Mouse (Mus musculus): ENCODE results near the gene Ankrd54. TPM values are rescaled to one million over a fixed set of nuclear protein-coding genes. Genes with fewer than 3 reads are reported as not detected.

The Ankrd54 gene
- polyA plus RNA-seq, 2 experiments, result 44.4 to 58.3 TPM

- peak overlapping the region; percentile 99 for H3K27ac ChIP-seq (replicated peaks; ENCODE audit: low read depth, low read length)
- H3K9ac ChIP-seq (ENCODE audit: low read depth, low read length, severe bottlenecking), result peak overlapping the region; percentile 100
- ATAC-seq (ENCODE audit: low FRiP score, low read depth), result no peak
- no peak for TF ChIP-seq POLR2A (IDR thresholded peaks at IDR 0.05; ENCODE audit: borderline replicate concordance, extremely low read depth, insufficient read depth, insufficient read length)
- H3K4me2 ChIP-seq (replicated peaks; ENCODE audit: low read depth, low read length, severe bottlenecking), result peak overlapping the region; percentile 96
- H3K9me3 ChIP-seq (ENCODE audit: control insufficient read depth, low read length), result no peaks in the 10 kb centered on the region
- H3K4me3 ChIP-seq (replicated peaks; ENCODE audit: low read length), result peak overlapping the region; percentile 82
- H3K36me3 ChIP-seq (ENCODE audit: control insufficient read depth, insufficient read depth, low read length), result no peaks in the 10 kb centered on the region
- peaks cover 25% of the 10 kb centered on the region for H3K4me1 ChIP-seq (ENCODE audit: control insufficient read depth, insufficient read depth, low read length)
- no peaks in the 10 kb centered on the region for H3K27me3 ChIP-seq (ENCODE audit: control insufficient read depth, insufficient read depth, low read length)
- 9% methylated on average over 27 of the region's 46 CpGs for WGBS
- DNase-seq (ENCODE audit: low spot score), result no peak
Observed at GRCm38 (mm10) chr15:79027291-79028205, 35.1 kb downstream of the Ankrd54 start.

- peak overlapping the region; percentile 100 for H3K9ac ChIP-seq (ENCODE audit: low read depth, low read length, severe bottlenecking)
- H3K4me3 ChIP-seq (replicated peaks; ENCODE audit: low read length), result peak overlapping the region; percentile 82
- no peaks in the 10 kb centered on the region for H3K27me3 ChIP-seq (ENCODE audit: control insufficient read depth, insufficient read depth, low read length)
- WGBS, result 43% methylated on average over 14 of the region's 14 CpGs
- H3K9me3 ChIP-seq (ENCODE audit: control insufficient read depth, low read length), result no peaks in the 10 kb centered on the region
- peak overlapping the region; percentile 96 for H3K4me2 ChIP-seq (replicated peaks; ENCODE audit: low read depth, low read length, severe bottlenecking)
- no peak for DNase-seq (ENCODE audit: low spot score)
- 0 out of 2 replicates have a peak overlapping the region, but pooled peaks have one; percentile 38 for H3K27ac ChIP-seq (replicated peaks; ENCODE audit: low read depth, low read length)
- no peak for ATAC-seq (ENCODE audit: low FRiP score, low read depth)
- TF ChIP-seq POLR2A (IDR thresholded peaks at IDR 0.05; ENCODE audit: borderline replicate concordance, extremely low read depth, insufficient read depth, insufficient read length), result no peak
- peaks cover 25% of the 10 kb centered on the region for H3K4me1 ChIP-seq (ENCODE audit: control insufficient read depth, insufficient read depth, low read length)
- H3K36me3 ChIP-seq (ENCODE audit: control insufficient read depth, insufficient read depth, low read length), result no peaks in the 10 kb centered on the region
Observed at GRCm38 (mm10) chr15:79026511-79027290, 36.0 kb downstream of the Ankrd54 start.

- H3K27me3 ChIP-seq (ENCODE audit: control insufficient read depth, insufficient read depth, low read length), result no peaks in the 10 kb centered on the region
- H3K4me1 ChIP-seq (ENCODE audit: control insufficient read depth, insufficient read depth, low read length), result peaks cover 18% of the 10 kb centered on the region
- DNase-seq (ENCODE audit: low spot score) (no peak), ATAC-seq (ENCODE audit: low FRiP score, low read depth) (no peak)
- 13% methylated on average over 15 of the region's 18 CpGs for WGBS
- H3K9me3 ChIP-seq (ENCODE audit: control insufficient read depth, low read length), result no peaks in the 10 kb centered on the region
- no peak overlapping the region for H3K9ac ChIP-seq (ENCODE audit: low read depth, low read length, severe bottlenecking)
- H3K4me2 ChIP-seq (replicated peaks; ENCODE audit: low read depth, low read length, severe bottlenecking), result peak overlapping the region; percentile 38
- H3K4me3 ChIP-seq (replicated peaks; ENCODE audit: low read length), result peak overlapping the region; percentile 13; the same call in 1 of the 2 replicates
- no peak overlapping the region for H3K27ac ChIP-seq (replicated peaks; ENCODE audit: low read depth, low read length)
- H3K36me3 ChIP-seq (ENCODE audit: control insufficient read depth, insufficient read depth, low read length), result no peaks in the 10 kb centered on the region
- no peak for TF ChIP-seq POLR2A (IDR thresholded peaks at IDR 0.05; ENCODE audit: borderline replicate concordance, extremely low read depth, insufficient read depth, insufficient read length)
Observed at GRCm38 (mm10) chr15:79025687-79026308, 36.9 kb downstream of the Ankrd54 start.

- Histone ChIP-seq H3K36me3 (ENCODE audit: control insufficient read depth, insufficient read depth, low read length) (no peaks in the 10 kb centered on the region), H3K4me1 (ENCODE audit: control insufficient read depth, insufficient read depth, low read length) (peaks cover 18% of the 10 kb centered on the region), H3K9me3 (ENCODE audit: control insufficient read depth, low read length) (no peaks in the 10 kb centered on the region), H3K9ac (ENCODE audit: low read depth, low read length, severe bottlenecking) (no peak overlapping the region), H3K4me2 (replicated peaks; ENCODE audit: low read depth, low read length, severe bottlenecking) (no peak overlapping the region), H3K27me3 (ENCODE audit: control insufficient read depth, insufficient read depth, low read length) (no peaks in the 10 kb centered on the region), H3K27ac (replicated peaks; ENCODE audit: low read depth, low read length) (no peak overlapping the region), H3K4me3 (replicated peaks; ENCODE audit: low read length) (no peak overlapping the region)
- no peak for DNase-seq (ENCODE audit: low spot score)
- no peak for TF ChIP-seq POLR2A (IDR thresholded peaks at IDR 0.05; ENCODE audit: borderline replicate concordance, extremely low read depth, insufficient read depth, insufficient read length)
- ATAC-seq (ENCODE audit: low FRiP score, low read depth), result no peak
- WGBS, result 60% methylated on average over 1 of the region's 1 CpGs
Observed at GRCm38 (mm10) chr15:79023366-79023765, 39.3 kb downstream of the Ankrd54 start.

All from limb, embryonic 14.5 days (tissue).